Mouse (Mus musculus): Measurements from ENCODE around the gene Fxyd7.

DNA sequence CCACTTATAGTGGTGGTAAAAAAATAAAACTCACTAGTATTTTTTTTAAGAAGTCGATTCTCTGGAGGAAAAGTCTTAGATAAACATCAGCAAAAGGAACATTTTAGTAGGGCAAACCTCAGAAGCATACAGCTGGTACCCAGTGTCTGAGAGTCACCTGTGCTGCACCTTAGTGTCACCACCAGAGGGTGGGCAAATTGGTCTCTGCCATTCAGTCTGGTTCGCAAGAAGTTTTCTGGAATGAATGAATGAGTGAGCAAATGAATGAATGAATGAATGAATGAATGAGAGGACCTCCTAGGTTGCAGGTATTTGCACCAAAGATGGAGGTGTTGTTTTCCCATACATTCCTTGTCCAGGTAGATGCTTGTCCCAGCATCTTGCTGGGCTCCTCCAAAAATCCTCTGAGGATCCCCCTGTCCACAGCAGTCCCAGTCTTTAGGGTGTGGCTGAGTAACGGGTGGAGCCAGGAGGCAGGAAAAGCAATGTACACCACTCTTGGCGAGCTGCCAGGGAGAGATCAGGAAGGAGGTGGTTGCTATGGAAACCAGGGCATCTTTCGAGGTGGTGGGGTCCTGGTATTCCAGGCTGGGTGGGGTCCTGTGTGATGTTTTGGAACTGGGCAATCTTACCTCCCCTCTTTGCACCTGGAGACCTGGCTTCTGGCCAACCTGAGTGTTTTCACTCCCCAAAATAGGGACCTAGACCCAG, 2.0 kb downstream of the Fxyd7 start:
- no peak for TF ChIP-seq CTCF (IDR thresholded peaks at IDR 0.05; ENCODE audit: low read depth, low read length)
- TF ChIP-seq EP300 (IDR thresholded peaks at IDR 0.05; ENCODE audit: insufficient read depth, low read depth, low read length): no peak

Measured in ES-Bruce4 (cell line).